Mouse (Mus musculus) left cerebral cortex, postnatal 25 days (tissue): ENCODE results near the gene Rgs9. TPM values are rescaled to one million over a fixed set of nuclear protein-coding genes. Genes with fewer than 3 reads are reported as not detected.

Experiments used
- DNase-seq, 2 experiments: peaks; one replicate each; pipeline ENCODE4 v3.0.0; 2022; ENCODE audit warnings: low spot score in 2 of 2, mixed read lengths in 1 of 2
- intact Hi-C: fragments of 180-260 bp; cut with DNase I; formaldehyde crosslinking; loops from one replicate; pipeline ENCODE4 v1.15.1; 2025
- total RNA-seq, 2 experiments: library from RNA; stranded (reverse); gene quantifications; 2 replicates each; pipeline ENCODE4 v1.2.3; 2021

Rgs9 gene
- total RNA-seq, 2 experiments from 2014 or later: 16.0 to 86.9 TPM

- intact Hi-C loops: no loop called here
- no peak for DNase-seq
These were observed 45.4 kb downstream of the Rgs9 start for GRCm38 (mm10) chr11:109252483-109252882.

- intact Hi-C loops: no loop called here
- DNase-seq: no peak
These were observed 47.4 kb downstream of the Rgs9 start for GRCm38 (mm10) chr11:109250566-109250965.

GRCm38 (mm10) chr11:109246920-109247319 is 51.0 kb downstream of the Rgs9 start:
- intact Hi-C loops: loop anchor here (10.0 kb wide), 1 partner anchor 368 kb away; the partner anchor contains the start of gene Wipi1
- DNase-seq: no peak

- peak; percentile 50 to 63 for DNase-seq
These were observed 53.1 kb downstream of the Rgs9 start for GRCm38 (mm10) chr11:109244635-109245360.

GRCm38 (mm10) chr11:109240126-109240525 is 57.8 kb downstream of the Rgs9 start:
- DNase-seq: no peak
- intact Hi-C loops: loop anchor here (5.0 to 10.0 kb wide), 2 partner anchors 375 to 622 kb away; partner anchors contain the start of gene Wipi1

More at GRCm38 (mm10) chr11:109244635-109245360, 53.1 kb downstream of the Rgs9 start:
- intact Hi-C loops: loop anchor here (2.0 to 10.0 kb wide), 5 partner anchors 54 to 618 kb away; partner anchors contain the start of genes Rgs9 and Wipi1

- intact Hi-C loops: no loop called here
- no peak for DNase-seq
These were observed 59.3 kb downstream of the Rgs9 start for GRCm38 (mm10) chr11:109238671-109239070.

GRCm38 (mm10) chr11:109237796-109238195 is 60.1 kb downstream of the Rgs9 start:
- no peak for DNase-seq
- intact Hi-C loops: no loop called here

- DNase-seq: no peak
- intact Hi-C loops: no loop called here
These were observed 64.3 kb downstream of the Rgs9 start for GRCm38 (mm10) chr11:109233627-109234026.

- intact Hi-C loops: no loop called here
These were observed 65.1 kb downstream of the Rgs9 start for GRCm38 (mm10) chr11:109232811-109233210.

GRCm38 (mm10) chr11:109227139-109227538 is 70.8 kb downstream of the Rgs9 start:
- intact Hi-C loops: no loop called here
- no peak for DNase-seq

More at GRCm38 (mm10) chr11:109232811-109233210, 65.1 kb downstream of the Rgs9 start:
- no peak for DNase-seq

GRCm38 (mm10) chr11:109221209-109222007 is 76.5 kb downstream of the Rgs9 start:
- intact Hi-C loops: no loop called here
- DNase-seq: peak in 1 of 2 experiments; percentile 29

GRCm38 (mm10) chr11:109218722-109219430 is 79.1 kb downstream of the Rgs9 start:
- DNase-seq: no peak
- intact Hi-C loops: no loop called here

- DNase-seq: peak in 1 of 2 experiments; percentile 10
- intact Hi-C loops: no loop called here
These were observed 79.9 kb downstream of the Rgs9 start for GRCm38 (mm10) chr11:109217827-109218536.

- intact Hi-C loops: no loop called here
- DNase-seq: peak in 1 of 2 experiments; percentile 24
These were observed 87.2 kb downstream of the Rgs9 start for GRCm38 (mm10) chr11:109210772-109211171.

GRCm38 (mm10) chr11:109210341-109210740 is 87.6 kb downstream of the Rgs9 start:
- no peak for DNase-seq
- intact Hi-C loops: no loop called here

GRCm38 (mm10) chr11:109206732-109207131 is 91.2 kb downstream of the Rgs9 start:
- intact Hi-C loops: no loop called here
- no peak for DNase-seq

GRCm38 (mm10) chr11:109206028-109206427 is 91.9 kb downstream of the Rgs9 start:
- DNase-seq: no peak
- intact Hi-C loops: no loop called here

GRCm38 (mm10) chr11:109199612-109200293 is 98.2 kb downstream of the Rgs9 start:
- no peak for DNase-seq

More at GRCm38 (mm10) chr11:109199612-109200293, 98.2 kb downstream of the Rgs9 start:
- intact Hi-C loops: no loop called here
